8 mouse cellular contexts compared by ENCODE assay signal in the genomic region with DNA sequence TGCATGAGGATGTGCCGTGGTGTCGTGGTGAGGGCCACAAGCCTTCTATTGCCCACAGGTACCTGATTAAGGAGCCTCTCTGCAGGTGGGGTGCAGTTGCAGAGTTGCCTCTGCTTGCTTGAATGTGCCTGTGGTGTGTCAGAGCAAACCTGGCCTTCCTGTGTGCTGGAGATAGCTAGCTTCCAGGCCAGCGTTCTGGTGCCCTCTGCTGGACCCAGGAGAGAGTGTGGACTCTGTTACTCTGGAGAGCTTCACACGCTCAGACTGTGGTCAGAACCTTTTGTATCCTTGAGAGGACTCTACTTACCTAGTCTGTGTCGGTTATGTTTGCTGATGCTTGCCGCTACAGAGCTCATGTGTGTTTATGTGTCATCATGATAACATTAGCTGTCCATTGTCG. TPM values are rescaled to one million over a fixed set of nuclear protein-coding genes. Genes with fewer than 3 reads are reported as not detected.
DNase-seq lines count a peak whose midpoint lies in the region; ATAC-seq and TF ChIP-seq lines count a peak whose summit lies in the region.

No protein-coding gene starts in this region.

- H3K4me1 ChIP-seq in heart, embryonic 11.5 days (ENCODE audit: control insufficient read depth, insufficient read depth, low read length), result peaks cover 25% of the 10 kb centered on the region
- peaks cover 15% of the 10 kb centered on the region for H3K4me1 ChIP-seq in limb, embryonic 14.5 days (ENCODE audit: control insufficient read depth, insufficient read depth, low read length)
- peaks cover 19% of the 10 kb centered on the region for H3K4me1 ChIP-seq in stomach, embryonic 16.5 days (ENCODE audit: control insufficient read depth, insufficient read depth, low read length)

- no peak overlapping the region for H3K9ac ChIP-seq in heart, embryonic 11.5 days (ENCODE audit: low read depth, low read length)
- H3K9ac ChIP-seq in limb, embryonic 14.5 days (ENCODE audit: low read depth, low read length, severe bottlenecking), result no peak overlapping the region
- H3K9ac ChIP-seq in stomach, embryonic 16.5 days (ENCODE audit: low read length), result no peak overlapping the region

- H3K36me3 ChIP-seq in heart, embryonic 11.5 days (ENCODE audit: control insufficient read depth, insufficient read depth, low read length), result peaks cover 6% of the 10 kb centered on the region
- H3K36me3 ChIP-seq in limb, embryonic 14.5 days (ENCODE audit: control insufficient read depth, insufficient read depth, low read length), result peaks cover 66% of the 10 kb centered on the region
- 0 out of 2 replicates have a peak, but pooled peaks cover 3% of the 10 kb centered on the region for H3K36me3 ChIP-seq in stomach, embryonic 16.5 days (ENCODE audit: control insufficient read depth, insufficient read depth, low read length)

- WGBS in heart, embryonic 11.5 days (ENCODE audit: insufficient replicate concordance), result 46% methylated on average over 7 of the region's 7 CpGs
- 56% methylated on average over 7 of the region's 7 CpGs for WGBS in limb, embryonic 14.5 days
- WGBS in stomach, embryonic 16.5 days, result 44% methylated on average over 7 of the region's 7 CpGs

- DNase-seq in heart, adult 11 months, result peak; percentile 95
- DNase-seq in embryo, embryonic 9.5 days (ENCODE audit: extremely low spot score), result peak; percentile 70
- DNase-seq in heart, adult 8-10 months (ENCODE audit: low spot score), result peak; percentile 63
- peak; percentile 89 for DNase-seq in kidney, adult 9 months
- DNase-seq in limb, embryonic 14.5 days (ENCODE audit: low spot score), result peak; percentile 75
- DNase-seq in naive thymus-derived CD4-positive, alpha-beta T cell, adult 2 months (ENCODE audit: low read depth), result peak; percentile 62

- no peaks in the 10 kb centered on the region for H3K27me3 ChIP-seq in heart, embryonic 11.5 days (ENCODE audit: control insufficient read depth, insufficient read depth, low read length)
- no peaks in the 10 kb centered on the region for H3K27me3 ChIP-seq in limb, embryonic 14.5 days (ENCODE audit: control insufficient read depth, insufficient read depth, low read length)
- H3K27me3 ChIP-seq in stomach, embryonic 16.5 days (ENCODE audit: control insufficient read depth, insufficient read depth, low read length), result no peaks in the 10 kb centered on the region

- no peak for ATAC-seq in heart, embryonic 11.5 days (replicated peaks; ENCODE audit: insufficient number of reproducible peaks, low FRiP score, low TSS enrichment)
- ATAC-seq in limb, embryonic 14.5 days (ENCODE audit: low FRiP score, low read depth), result peak; percentile 67
- ATAC-seq in stomach, embryonic 16.5 days (ENCODE audit: insufficient read depth, low FRiP score), result peak; percentile 70; the same call in 1 of the 2 replicates

- no peak overlapping the region for H3K27ac ChIP-seq in heart, embryonic 11.5 days (ENCODE audit: low read depth, low read length)
- H3K27ac ChIP-seq in limb, embryonic 14.5 days (replicated peaks; ENCODE audit: low read depth, low read length), result no peak overlapping the region
- H3K27ac ChIP-seq in stomach, embryonic 16.5 days (ENCODE audit: low read length), result no peak overlapping the region

- no peak overlapping the region for H3K4me3 ChIP-seq in heart, embryonic 11.5 days (ENCODE audit: low read depth, low read length)
- no peak overlapping the region for H3K4me3 ChIP-seq in limb, embryonic 14.5 days (replicated peaks; ENCODE audit: low read length)
- no peak overlapping the region for H3K4me3 ChIP-seq in stomach, embryonic 16.5 days (replicated peaks; ENCODE audit: low read length)

- H3K9me3 ChIP-seq in heart, embryonic 11.5 days (replicated peaks; ENCODE audit: control insufficient read depth, low read length), result no peaks in the 10 kb centered on the region
- H3K9me3 ChIP-seq in limb, embryonic 14.5 days (ENCODE audit: control insufficient read depth, low read length), result no peaks in the 10 kb centered on the region
- H3K9me3 ChIP-seq in stomach, embryonic 16.5 days (replicated peaks; ENCODE audit: control insufficient read depth, low read length), result no peaks in the 10 kb centered on the region

- TF ChIP-seq POLR2A in limb, embryonic 14.5 days (IDR thresholded peaks at IDR 0.05; ENCODE audit: borderline replicate concordance, extremely low read depth, insufficient read depth, insufficient read length), result no peak

- no peak overlapping the region for H3K4me2 ChIP-seq in heart, embryonic 11.5 days
- H3K4me2 ChIP-seq in limb, embryonic 14.5 days (replicated peaks; ENCODE audit: low read depth, low read length, severe bottlenecking), result no peak overlapping the region
- no peak overlapping the region for H3K4me2 ChIP-seq in stomach, embryonic 16.5 days (ENCODE audit: low read depth, low read length)

RNA-seq across cellular contexts. Expression of a gene that starts 14.4 kb away (rescaled TPM):
- polyA plus RNA-seq in heart, embryonic 11.5 days (2014; fragmentation: Nextera tagmentation; extraction: Ambion mirVana), result 19.4 and 20.2 TPM in 2 replicates
- total RNA-seq in heart, adult 8-10 months (2022), result 1 to 10 TPM; 2.4 to 3.3 (median 2.8) TPM
- polyA plus RNA-seq in limb, embryonic 14.5 days (2012; rRNA removed), result 14.4 and 15.0 TPM in 2 replicates
- 28.5 and 33.0 TPM in 2 replicates for polyA plus RNA-seq in limb, embryonic 14.5 days (2014; fragmentation: Nextera tagmentation; extraction: Ambion mirVana)
- 21.5 and 23.2 TPM in 2 replicates for polyA plus RNA-seq in stomach, embryonic 16.5 days (2015; fragmentation: Nextera tagmentation; extraction: Ambion mirVana)

RNA-seq across cellular contexts. Expression of a gene that starts 28.4 kb away (rescaled TPM):
- polyA plus RNA-seq in heart, embryonic 11.5 days (2014; fragmentation: Nextera tagmentation; extraction: Ambion mirVana), result 26.9 and 29.1 TPM in 2 replicates
- total RNA-seq in heart, adult 8-10 months (2022), result 1 to 10 TPM; 3.5 to 7.6 (median 5.4) TPM
- polyA plus RNA-seq in limb, embryonic 14.5 days (2012; rRNA removed), result 7.9 and 8.9 TPM in 2 replicates
- 18.9 and 23.8 TPM in 2 replicates for polyA plus RNA-seq in limb, embryonic 14.5 days (2014; fragmentation: Nextera tagmentation; extraction: Ambion mirVana)
- polyA plus RNA-seq in stomach, embryonic 16.5 days (2015; fragmentation: Nextera tagmentation; extraction: Ambion mirVana), result 5.9 and 6.8 TPM in 2 replicates
